Mouse (Mus musculus) lung, embryonic 15.5 days (tissue): Measurements from ENCODE around the gene Acer3. TPM values are rescaled to one million over a fixed set of nuclear protein-coding genes. Genes with fewer than 3 reads are reported as not detected.

Source experiments
- ATAC-seq: fragments of 200-750 bp; cut with Nextera tagmentation; 2 replicates; pipeline ENCODE4 v1.8.0; 2017; ENCODE audit warnings: moderate number of reproducible peaks, borderline replicate concordance; ENCODE audit not compliant: low FRiP score, low TSS enrichment; ENCODE audit errors: extremely low read depth
- H3K27ac ChIP-seq: fragments of 300-500 bp; sonication (generic); 2 replicates; pipeline ENCODE4 v1.5.1; 2015; ENCODE audit warnings: moderate library complexity, mild to moderate bottlenecking, inconsistent platforms
- H3K27me3 ChIP-seq: fragments of 300-500 bp; sonication (generic); 2 replicates; pipeline ENCODE4 v1.6.1; 2015; ENCODE audit warnings: inconsistent platforms
- H3K36me3 ChIP-seq: fragments of 300-500 bp; sonication (generic); 2 replicates; pipeline ENCODE4 v1.6.1; 2015; ENCODE audit warnings: inconsistent platforms
- H3K4me1 ChIP-seq: fragments of 300-500 bp; sonication (generic); 2 replicates; pipeline ENCODE4 v1.6.1; 2015; ENCODE audit warnings: inconsistent platforms
- H3K4me2 ChIP-seq: fragments of 300-500 bp; sonication (generic); 2 replicates; pipeline ENCODE4 v1.6.1; 2015; ENCODE audit warnings: inconsistent platforms, mild to moderate bottlenecking, moderate library complexity
- H3K4me3 ChIP-seq: fragments of 300-500 bp; sonication (generic); 2 replicates; pipeline ENCODE4 v1.5.1; 2015; ENCODE audit warnings: mild to moderate bottlenecking, inconsistent platforms
- H3K9ac ChIP-seq: fragments of 300-500 bp; sonication (generic); 2 replicates; pipeline ENCODE4 v1.6.1; 2015; ENCODE audit warnings: inconsistent platforms
- H3K9me3 ChIP-seq: fragments of 300-500 bp; sonication (generic); 2 replicates; pipeline ENCODE4 v1.6.1; 2016; ENCODE audit warnings: inconsistent platforms
- WGBS: fragments of 180-500 bp; shearing (Covaris S2); methylation state at CpG from one replicate; pipeline ENCODE4 v1.1.7; 2015; 5-methylcytosine and 5-hydroxymethylcytosine counted together
- polyA plus RNA-seq: library from polyadenylated mRNA; unstranded; fragments of >200 nt; fragmentation: Nextera tagmentation; extraction: Ambion mirVana; gene quantifications from 2 replicates; pipeline ENCODE4 v1.2.1, GENCODE M21; 2015

Gene Acer3
- polyA plus RNA-seq, 1 experiment from 2014 or later, result 28.3 TPM

DNA sequence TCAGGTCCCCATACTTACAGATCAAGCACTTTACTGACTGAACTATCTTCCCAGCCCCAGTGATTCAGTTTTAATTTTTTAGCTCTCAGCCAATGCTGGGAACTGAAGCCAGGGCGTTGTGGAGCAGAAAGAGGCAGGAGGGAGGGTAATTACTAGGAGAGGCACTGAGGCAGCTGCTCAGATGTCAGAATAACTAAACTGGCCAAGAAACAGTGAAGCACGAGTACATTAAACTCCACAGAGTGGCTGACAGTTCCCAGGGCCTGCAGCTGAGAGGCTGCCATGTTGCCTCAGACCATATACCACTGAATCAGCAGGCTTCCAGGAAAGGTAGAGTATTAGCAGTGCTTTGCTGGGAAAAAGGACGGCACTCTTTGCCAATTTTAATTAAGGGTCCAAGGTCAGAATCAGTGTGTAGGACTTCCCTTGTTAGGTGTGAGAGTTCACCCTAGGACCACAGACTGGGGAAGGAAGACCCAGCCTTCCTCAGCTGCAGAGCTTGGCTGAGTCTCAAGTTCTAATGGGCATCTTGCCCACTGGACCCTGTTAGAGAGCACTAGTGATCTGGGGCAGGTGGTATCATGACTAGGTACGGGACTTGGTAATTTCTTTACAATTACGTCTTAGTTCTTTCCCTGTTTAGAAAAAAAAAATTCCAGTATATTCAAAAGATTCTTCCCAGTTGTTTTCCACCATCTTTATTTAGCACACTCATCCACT, 11.8 kb upstream of the Acer3 start:
- Histone ChIP-seq H3K27ac (no peak overlapping the region), H3K4me3 (no peak overlapping the region), H3K36me3 (no peaks in the 10 kb centered on the region), H3K4me2 (no peak overlapping the region), H3K27me3 (no peaks in the 10 kb centered on the region), H3K9ac (no peak overlapping the region), H3K9me3 (no peaks in the 10 kb centered on the region), H3K4me1 (peaks cover 28% of the 10 kb centered on the region)
- 54% methylated on average over 5 of the region's 5 CpGs for WGBS
- ATAC-seq, result no peak

DNA sequence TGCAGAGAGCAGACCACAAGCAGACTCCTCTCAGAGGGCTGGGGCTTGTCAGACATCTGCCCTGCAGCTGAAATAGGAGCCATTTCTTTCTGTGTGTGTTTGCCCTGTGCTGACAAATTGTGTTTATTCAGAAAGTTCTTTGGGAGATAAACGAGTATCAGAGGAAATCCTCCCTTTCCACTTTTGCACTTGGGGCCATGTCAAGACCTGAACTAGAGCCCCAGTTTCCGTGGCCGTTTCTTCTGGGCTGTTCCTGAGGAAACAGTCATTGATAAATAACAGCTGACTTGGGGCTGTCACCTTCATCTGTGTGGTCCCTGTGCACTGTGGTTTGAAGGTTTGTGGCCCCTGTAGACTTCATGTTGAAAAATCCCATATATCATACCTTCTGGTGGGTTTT, 10.9 kb upstream of the Acer3 start:
- ATAC-seq, result no peak
- H3K4me2 ChIP-seq, result no peak overlapping the region
- H3K4me3 ChIP-seq, result no peak overlapping the region
- no peak overlapping the region for H3K9ac ChIP-seq
- 9% methylated on average over 3 of the region's 3 CpGs for WGBS
- no peaks in the 10 kb centered on the region for H3K9me3 ChIP-seq
- H3K4me1 ChIP-seq, result peaks cover 28% of the 10 kb centered on the region
- no peaks in the 10 kb centered on the region for H3K27me3 ChIP-seq
- H3K27ac ChIP-seq, result no peak overlapping the region
- H3K36me3 ChIP-seq, result no peaks in the 10 kb centered on the region

DNA sequence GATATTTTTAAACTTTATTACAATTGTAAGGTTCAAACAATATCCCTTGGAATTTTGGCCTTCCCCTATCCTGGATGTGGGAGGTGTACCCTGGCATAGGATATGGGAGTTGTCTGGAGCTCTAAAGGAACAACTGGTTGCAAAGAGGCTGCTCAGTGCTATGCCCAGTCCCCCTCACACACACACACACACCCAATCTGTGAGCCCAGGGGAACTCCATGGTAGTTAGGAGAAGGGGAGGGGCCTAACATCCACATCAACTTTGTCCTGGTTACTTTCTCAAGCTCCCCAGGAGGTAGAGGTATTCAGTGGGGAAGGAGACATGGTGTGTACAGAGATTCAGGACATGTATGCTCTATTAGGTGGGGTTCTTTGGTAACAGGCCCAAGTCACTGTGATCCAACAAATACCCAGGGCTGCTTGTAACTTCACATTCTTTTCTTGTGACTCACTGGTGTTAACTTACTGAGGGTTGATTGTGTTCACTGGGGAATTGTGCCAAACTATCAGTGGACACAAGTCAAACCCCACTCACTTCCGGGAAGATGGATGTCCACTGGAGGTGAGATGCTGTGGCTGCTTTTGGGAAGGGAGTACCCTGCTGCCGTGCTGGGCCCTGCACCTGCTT, 9.5 kb upstream of the Acer3 start:
- Histone ChIP-seq H3K27me3 (no peaks in the 10 kb centered on the region), H3K4me3 (no peak overlapping the region), H3K4me1 (peaks cover 28% of the 10 kb centered on the region), H3K9me3 (no peaks in the 10 kb centered on the region), H3K27ac (peak overlapping the region; percentile 29; the same call in 1 of the 2 replicates), H3K9ac (no peak overlapping the region), H3K4me2 (no peak overlapping the region), H3K36me3 (no peaks in the 10 kb centered on the region)
- 48% methylated on average over 2 of the region's 2 CpGs for WGBS
- peak; percentile 44; the same call in 1 of the 2 replicates for ATAC-seq

DNA sequence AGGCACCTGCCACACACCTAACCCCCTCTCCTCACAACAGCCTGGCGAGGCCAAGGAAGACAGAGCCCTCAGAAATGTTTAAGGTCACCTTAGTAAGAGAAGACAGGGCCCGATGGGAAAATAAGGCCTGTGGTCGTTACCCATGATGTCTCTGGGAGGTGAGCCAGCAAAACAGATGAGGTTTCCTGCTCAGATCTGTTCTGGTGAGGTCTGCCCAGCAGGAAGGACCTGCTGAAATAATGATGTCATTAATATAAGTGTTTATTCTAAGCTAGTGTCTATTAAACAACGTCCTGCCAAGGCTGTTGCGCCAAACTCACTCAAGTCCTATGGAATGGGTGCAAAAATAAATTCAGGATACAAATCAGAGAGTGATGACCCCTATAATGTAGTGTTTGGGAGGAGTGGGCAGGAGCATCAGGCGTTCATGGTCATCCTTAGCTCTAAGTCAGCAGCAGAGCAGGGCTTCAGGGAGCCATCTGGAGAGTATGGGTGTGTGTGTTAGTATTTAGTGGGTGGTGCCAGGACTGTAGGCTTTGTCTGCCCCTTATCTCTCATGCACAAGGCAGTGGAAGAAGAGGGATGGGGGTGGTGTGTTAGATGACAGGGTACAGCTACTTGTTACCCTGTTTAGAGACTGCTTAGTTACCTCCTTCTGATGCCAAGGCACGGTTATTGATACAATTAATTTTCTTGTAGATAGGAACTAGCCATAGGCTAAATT, 8.8 kb upstream of the Acer3 start:
- Histone ChIP-seq H3K4me3 (no peak overlapping the region), H3K9ac (no peak overlapping the region), H3K9me3 (no peaks in the 10 kb centered on the region), H3K4me1 (peaks cover 28% of the 10 kb centered on the region), H3K27ac (0 out of 2 replicates have a peak overlapping the region, but pooled peaks have one; percentile 29), H3K27me3 (no peaks in the 10 kb centered on the region), H3K36me3 (no peaks in the 10 kb centered on the region), H3K4me2 (no peak overlapping the region)
- 48% methylated on average over 7 of the region's 7 CpGs for WGBS
- ATAC-seq, result peak; percentile 48; the same call in 1 of the 2 replicates

DNA sequence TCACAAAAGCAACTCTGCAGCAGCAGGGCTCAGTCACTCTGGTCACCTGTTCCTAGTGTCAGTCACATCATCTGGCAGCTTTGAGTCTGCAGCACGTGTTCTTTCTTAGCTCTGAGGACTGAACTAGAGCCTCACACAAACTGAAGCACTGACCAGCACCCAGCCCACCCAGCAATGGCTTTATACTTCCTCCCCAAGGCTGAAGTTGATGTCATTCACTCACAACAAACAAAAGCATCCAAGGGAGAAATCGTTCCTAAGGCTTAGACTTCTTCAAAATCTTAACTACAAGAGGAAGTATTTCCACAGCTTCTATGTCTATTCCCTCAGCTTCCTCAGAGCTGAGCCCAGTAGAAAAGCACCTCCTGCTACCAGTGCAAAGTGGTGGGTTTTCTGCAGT, 7.3 kb upstream of the Acer3 start:
- no peak for ATAC-seq
- WGBS, result 50% methylated on average over 2 of the region's 2 CpGs
- no peak overlapping the region for H3K4me2 ChIP-seq
- H3K27ac ChIP-seq, result no peak overlapping the region
- H3K9me3 ChIP-seq, result no peaks in the 10 kb centered on the region
- H3K36me3 ChIP-seq, result no peaks in the 10 kb centered on the region
- no peaks in the 10 kb centered on the region for H3K27me3 ChIP-seq
- peaks cover 38% of the 10 kb centered on the region for H3K4me1 ChIP-seq
- H3K9ac ChIP-seq, result no peak overlapping the region
- H3K4me3 ChIP-seq, result no peak overlapping the region

DNA sequence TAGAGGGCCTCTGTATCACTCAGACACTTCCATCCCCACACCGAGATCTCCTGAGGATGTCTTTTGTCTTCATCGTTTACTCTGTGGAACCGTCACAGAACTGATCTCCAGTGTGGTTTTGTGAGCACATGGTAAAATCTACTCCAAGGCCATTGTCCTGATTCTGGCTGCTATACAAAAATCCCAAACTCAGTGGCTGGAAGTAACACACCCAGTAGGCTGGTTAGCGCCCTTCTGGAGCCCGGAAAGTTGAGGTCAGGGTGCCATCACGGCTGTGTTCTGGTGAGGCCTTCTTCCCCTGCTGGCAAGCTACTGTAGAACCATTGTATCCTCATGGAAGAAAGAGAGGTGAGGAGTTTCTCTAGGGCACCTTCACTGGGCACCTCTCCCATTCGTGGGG, 5.0 kb upstream of the Acer3 start:
- Histone ChIP-seq H3K4me2 (no peak overlapping the region), H3K9ac (no peak overlapping the region), H3K27me3 (no peaks in the 10 kb centered on the region), H3K4me1 (peaks cover 30% of the 10 kb centered on the region), H3K36me3 (no peaks in the 10 kb centered on the region), H3K27ac (no peak overlapping the region), H3K9me3 (no peaks in the 10 kb centered on the region), H3K4me3 (no peak overlapping the region)
- 74% methylated on average over 7 of the region's 7 CpGs for WGBS
- ATAC-seq, result no peak

DNA sequence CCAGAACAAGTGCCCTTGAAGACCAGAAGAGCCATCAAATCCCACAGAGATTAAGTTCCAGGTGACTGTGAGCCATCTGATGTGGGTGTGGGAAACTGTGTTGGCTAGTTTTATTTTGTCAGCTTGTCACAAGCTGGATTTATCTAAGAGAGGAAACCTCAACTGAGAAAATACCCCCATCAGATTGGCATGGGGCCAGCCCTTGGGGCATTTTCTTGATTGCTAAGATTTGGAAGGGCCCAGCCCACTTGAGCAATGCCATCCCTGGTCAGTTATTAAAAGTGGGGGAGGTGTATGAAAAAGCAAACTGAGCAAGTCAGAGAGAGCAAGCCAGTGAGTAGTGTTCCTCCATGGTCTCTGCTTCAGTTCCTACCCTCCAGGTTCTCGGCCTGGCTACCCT, 3.2 kb upstream of the Acer3 start:
- WGBS, result 68% methylated on average over 1 of the region's 1 CpGs
- Histone ChIP-seq H3K27ac (no peak overlapping the region), H3K4me2 (no peak overlapping the region), H3K4me1 (peaks cover 12% of the 10 kb centered on the region), H3K9me3 (no peaks in the 10 kb centered on the region), H3K27me3 (no peaks in the 10 kb centered on the region), H3K4me3 (no peak overlapping the region), H3K9ac (no peak overlapping the region), H3K36me3 (no peaks in the 10 kb centered on the region)
- no peak for ATAC-seq

DNA sequence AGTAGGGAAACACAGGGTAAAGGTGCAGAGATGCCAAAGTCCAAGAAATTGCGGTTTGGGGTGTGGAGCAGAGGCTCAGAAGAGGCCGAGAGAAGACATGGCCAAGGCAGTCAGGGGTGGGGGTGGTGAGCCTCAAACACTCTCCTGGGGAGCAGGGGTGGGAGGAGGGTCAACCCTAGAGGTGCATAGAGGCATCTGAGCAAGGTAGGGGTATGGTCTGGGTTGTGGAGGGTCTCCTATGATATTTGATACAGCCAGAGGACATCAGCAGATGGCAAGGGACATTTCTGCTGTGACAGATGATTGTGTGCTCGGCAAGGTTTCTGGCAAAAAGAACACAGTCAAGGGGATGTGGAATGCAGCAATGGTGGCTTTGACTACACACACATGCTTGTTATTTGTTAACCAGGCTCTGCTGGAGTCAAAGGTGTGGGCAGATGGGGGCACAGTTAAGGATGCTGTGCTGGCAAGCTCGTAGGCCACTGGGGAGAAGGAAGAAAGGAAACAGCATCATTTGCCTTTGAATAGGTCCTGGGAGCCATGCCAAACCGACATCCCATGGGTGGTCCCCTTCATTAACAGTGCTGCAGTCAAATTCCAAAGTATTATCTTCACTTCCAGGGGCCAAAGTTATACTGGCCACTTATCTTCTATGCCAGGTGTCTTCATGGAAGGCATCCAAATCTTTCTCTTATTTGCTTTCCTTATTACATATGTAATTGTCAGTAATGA, 2.4 kb upstream of the Acer3 start:
- Histone ChIP-seq H3K4me2 (no peak overlapping the region), H3K4me3 (no peak overlapping the region), H3K9me3 (no peaks in the 10 kb centered on the region), H3K9ac (no peak overlapping the region), H3K36me3 (no peaks in the 10 kb centered on the region), H3K27ac (no peak overlapping the region), H3K27me3 (no peaks in the 10 kb centered on the region), H3K4me1 (peaks cover 12% of the 10 kb centered on the region)
- ATAC-seq, result 0 out of 2 replicates have a peak, but pooled peaks have one; percentile 11
- WGBS, result 28% methylated on average over 5 of the region's 5 CpGs

DNA sequence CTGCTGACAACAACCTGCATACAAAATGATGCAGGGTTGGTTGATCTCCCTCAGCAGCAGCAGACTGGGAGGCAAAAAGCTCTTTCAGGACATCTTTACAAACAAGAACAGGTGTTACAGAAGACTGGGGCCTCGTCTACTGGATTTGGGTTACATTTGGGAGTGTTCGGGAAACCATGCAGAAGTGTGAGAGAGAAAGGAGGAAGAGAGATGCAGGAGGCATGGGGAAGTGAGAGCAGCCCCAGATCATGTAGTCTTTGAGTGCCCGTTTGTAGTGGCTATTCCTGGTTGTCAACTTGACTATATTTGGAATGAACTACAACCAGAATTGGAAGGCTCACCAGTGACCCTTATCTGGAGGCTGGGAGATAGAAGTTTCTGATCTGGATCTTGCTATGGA, 1.4 kb upstream of the Acer3 start:
- no peaks in the 10 kb centered on the region for H3K9me3 ChIP-seq
- H3K27ac ChIP-seq, result no peak overlapping the region
- H3K27me3 ChIP-seq, result no peaks in the 10 kb centered on the region
- no peak for ATAC-seq
- no peaks in the 10 kb centered on the region for H3K36me3 ChIP-seq
- 72% methylated on average over 3 of the region's 3 CpGs for WGBS
- no peak overlapping the region for H3K4me2 ChIP-seq
- peaks cover 12% of the 10 kb centered on the region for H3K4me1 ChIP-seq
- H3K4me3 ChIP-seq, result no peak overlapping the region
- H3K9ac ChIP-seq, result no peak overlapping the region

DNA sequence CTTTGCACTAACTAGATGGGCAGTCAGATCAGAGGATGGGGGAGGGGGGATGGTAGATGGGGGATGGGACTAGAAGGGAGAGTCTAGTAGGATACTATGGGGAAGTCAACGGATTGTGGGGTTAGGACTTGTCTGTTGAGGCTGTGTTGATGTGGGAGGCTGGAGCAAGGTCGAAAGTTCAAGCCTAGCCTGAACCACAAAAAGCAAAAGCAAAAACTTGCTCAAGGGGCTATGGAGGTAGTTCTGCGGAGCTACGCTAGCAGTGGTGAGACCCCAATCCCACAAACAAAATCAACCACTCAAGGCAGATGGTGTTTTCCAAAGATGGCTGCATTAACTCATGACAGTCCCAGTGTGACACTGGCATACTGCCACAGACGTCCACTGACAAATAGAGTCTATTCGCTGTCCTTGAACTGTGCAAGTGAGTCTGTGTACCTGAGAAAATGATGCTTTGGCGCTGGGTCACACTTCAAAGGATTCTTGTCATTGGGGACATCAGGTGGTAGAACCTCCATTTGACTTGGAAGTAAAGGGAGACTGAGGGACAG, 927 bp downstream of the Acer3 start:
- Histone ChIP-seq H3K27me3 (no peaks in the 10 kb centered on the region), H3K4me2 (no peak overlapping the region), H3K9me3 (no peaks in the 10 kb centered on the region), H3K4me3 (no peak overlapping the region), H3K4me1 (peaks cover 12% of the 10 kb centered on the region), H3K36me3 (no peaks in the 10 kb centered on the region), H3K27ac (no peak overlapping the region), H3K9ac (no peak overlapping the region)
- 71% methylated on average over 7 of the region's 7 CpGs for WGBS
- ATAC-seq, result no peak

DNA sequence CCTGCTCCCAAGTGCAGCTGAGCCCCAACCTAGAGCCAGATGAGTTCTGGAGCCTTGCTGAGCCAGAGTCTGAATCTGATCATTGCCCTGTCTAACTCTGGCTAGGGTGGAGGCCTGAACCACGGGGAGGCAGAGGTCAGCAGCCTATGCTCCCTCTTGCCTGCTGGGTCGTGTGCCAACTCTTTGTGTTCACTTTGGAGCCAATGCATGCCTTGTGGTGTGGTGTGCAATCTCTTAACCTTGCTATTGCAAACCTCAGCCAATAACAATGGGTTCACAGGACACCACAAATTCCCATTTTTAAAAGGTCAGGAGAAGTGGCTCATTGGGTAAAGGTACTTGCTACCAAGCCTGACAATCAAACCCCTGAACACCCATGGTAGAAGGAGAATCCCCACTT, 4.4 kb downstream of the Acer3 start:
- 48% methylated on average over 2 of the region's 2 CpGs for WGBS
- Histone ChIP-seq H3K27ac (no peak overlapping the region), H3K4me2 (no peak overlapping the region), H3K36me3 (no peaks in the 10 kb centered on the region), H3K4me1 (0 out of 2 replicates have a peak, but pooled peaks cover 4% of the 10 kb centered on the region), H3K27me3 (no peaks in the 10 kb centered on the region), H3K9me3 (no peaks in the 10 kb centered on the region), H3K4me3 (no peak overlapping the region), H3K9ac (no peak overlapping the region)
- no peak for ATAC-seq
